Mouse (Mus musculus) inflammation-experienced regulatory T-cells, adult 6 months (primary cell): ENCODE measurements around the gene Dusp10. TPM values are rescaled to one million over a fixed set of nuclear protein-coding genes. Genes with fewer than 3 reads are reported as not detected.

Source experiments
- ATAC-seq: one replicate; pipeline ENCODE4 v1.8.0; 2017
- polyA plus RNA-seq, 3 experiments: library from polyadenylated mRNA; unstranded; fragments of 100-300 nt; shearing (Covaris generic); gene quantifications; one replicate each; pipeline ENCODE4 v1.2.1; 2017

Dusp10 gene
- polyA plus RNA-seq, 3 experiments from 2014 or later, result 12.4 to 22.0 (median 15.7) TPM

- ATAC-seq, result no peak
Measured at GRCm38 (mm10) chr1:184106832-184107231, 93.7 kb downstream of the Dusp10 start.

GRCm38 (mm10) chr1:184107448-184107847 is 94.3 kb downstream of the Dusp10 start:
- ATAC-seq, result no peak

GRCm38 (mm10) chr1:184108254-184108653 is 95.2 kb downstream of the Dusp10 start:
- ATAC-seq, result no peak

GRCm38 (mm10) chr1:184117586-184117985 is 104.5 kb downstream of the Dusp10 start:
- ATAC-seq, result no peak

- ATAC-seq, result peak; percentile 96
Measured at GRCm38 (mm10) chr1:184117991-184118390, 104.9 kb downstream of the Dusp10 start.

- ATAC-seq, result peak; percentile 22
Measured at GRCm38 (mm10) chr1:184118586-184118985, 105.5 kb downstream of the Dusp10 start.

Other genes with a start within 250 kb of the Dusp10 start
- under 1 TPM in 2 of 3 experiments, not detected in 1; 0.35 to 0.66 TPM for gene 1700056E22Rik, start 21.0 kb downstream of the Dusp10 start, polyA plus RNA-seq